Mouse (Mus musculus): ENCODE measurements around the gene Immp2l. TPM values are rescaled to one million over a fixed set of nuclear protein-coding genes. Genes with fewer than 3 reads are reported as not detected.

Gene Immp2l
- polyA plus RNA-seq, 1 experiment from 2014 or later: 8.1 TPM

DNA sequence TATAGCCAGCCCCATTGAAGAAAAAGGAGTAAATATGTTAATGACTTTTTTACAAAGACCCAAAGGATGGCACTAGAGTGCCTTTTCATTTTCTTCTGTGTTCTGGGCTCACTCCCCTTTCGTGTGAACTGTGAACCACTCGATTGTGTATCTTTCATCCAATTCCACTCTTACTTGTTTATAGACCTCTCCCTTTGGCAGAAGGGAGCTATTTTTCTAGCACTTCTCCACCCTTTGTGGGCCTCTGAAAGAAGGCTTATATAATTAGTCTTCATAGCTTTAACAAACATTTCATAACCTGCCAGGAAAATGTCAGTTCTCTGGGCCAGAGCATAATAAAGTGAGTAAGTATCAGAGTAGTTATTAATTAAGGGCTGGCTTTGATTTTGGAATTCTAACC is 327.4 kb downstream of the Immp2l start:
- WGBS: 71% methylated on average over 2 of the region's 2 CpGs
- Histone ChIP-seq H3K9ac (ENCODE audit: low read length) (no peak overlapping the region), H3K27ac (replicated peaks; ENCODE audit: low read depth, low read length) (no peak overlapping the region), H3K4me2 (ENCODE audit: low read depth, severe bottlenecking) (no peak overlapping the region), H3K4me1 (ENCODE audit: control insufficient read depth, insufficient read depth, low read length) (no peaks in the 10 kb centered on the region), H3K4me3 (ENCODE audit: low read depth, low read length) (no peak overlapping the region), H3K27me3 (ENCODE audit: control insufficient read depth, insufficient read depth, low read length) (no peaks in the 10 kb centered on the region), H3K36me3 (ENCODE audit: control insufficient read depth, insufficient read depth, low read length) (no peaks in the 10 kb centered on the region), H3K9me3 (ENCODE audit: control insufficient read depth, low read length) (no peaks in the 10 kb centered on the region)
- ATAC-seq (ENCODE audit: insufficient number of reproducible peaks, low FRiP score, low TSS enrichment, low read depth): no peak
- no peak for DNase-seq (ENCODE audit: low spot score)

GRCm38 (mm10) chr12:41354857-41355256 is 331.0 kb downstream of the Immp2l start:
- peak; percentile 67 for ATAC-seq (ENCODE audit: insufficient number of reproducible peaks, low FRiP score, low TSS enrichment, low read depth)
- 9% methylated on average over 1 of the region's 1 CpGs for WGBS

DNA sequence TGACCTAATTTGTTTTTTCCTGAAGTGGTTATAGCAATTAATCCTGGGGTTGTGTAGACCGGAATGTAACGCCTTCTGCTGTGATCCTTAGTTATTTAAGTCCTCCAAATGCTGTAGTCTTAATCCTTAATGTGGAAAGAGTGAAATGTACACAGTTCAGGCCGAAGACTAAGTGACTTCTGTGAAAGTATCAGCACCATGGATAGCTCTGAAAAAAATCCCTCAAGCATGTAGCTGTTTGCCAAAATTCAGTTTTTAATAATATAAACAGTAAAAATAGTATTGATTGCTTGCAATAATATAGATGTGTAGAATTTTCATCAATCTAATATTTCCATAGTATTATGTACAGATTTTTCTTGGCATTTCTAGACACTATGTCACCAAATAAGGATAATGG is 332.1 kb downstream of the Immp2l start:
- Histone ChIP-seq H3K27me3 (ENCODE audit: control insufficient read depth, insufficient read depth, low read length) (no peaks in the 10 kb centered on the region), H3K36me3 (ENCODE audit: control insufficient read depth, insufficient read depth, low read length) (no peaks in the 10 kb centered on the region), H3K4me2 (ENCODE audit: low read depth, severe bottlenecking) (no peak overlapping the region), H3K4me3 (ENCODE audit: low read depth, low read length) (no peak overlapping the region), H3K9me3 (ENCODE audit: control insufficient read depth, low read length) (no peaks in the 10 kb centered on the region), H3K9ac (ENCODE audit: low read length) (no peak overlapping the region), H3K4me1 (ENCODE audit: control insufficient read depth, insufficient read depth, low read length) (no peaks in the 10 kb centered on the region), H3K27ac (replicated peaks; ENCODE audit: low read depth, low read length) (no peak overlapping the region)
- DNase-seq (ENCODE audit: low spot score) (no peak), ATAC-seq (ENCODE audit: insufficient number of reproducible peaks, low FRiP score, low TSS enrichment, low read depth) (no peak)
- WGBS: 42% methylated on average over 3 of the region's 3 CpGs

More at GRCm38 (mm10) chr12:41354857-41355256, 331.0 kb downstream of the Immp2l start:
- H3K36me3 ChIP-seq (ENCODE audit: control insufficient read depth, insufficient read depth, low read length): no peaks in the 10 kb centered on the region
- H3K9ac ChIP-seq (ENCODE audit: low read length): no peak overlapping the region
- H3K27ac ChIP-seq (replicated peaks; ENCODE audit: low read depth, low read length): no peak overlapping the region
- no peaks in the 10 kb centered on the region for H3K9me3 ChIP-seq (ENCODE audit: control insufficient read depth, low read length)
- H3K4me2 ChIP-seq (ENCODE audit: low read depth, severe bottlenecking): no peak overlapping the region
- DNase-seq (ENCODE audit: low spot score): no peak
- H3K4me3 ChIP-seq (ENCODE audit: low read depth, low read length): no peak overlapping the region
- no peaks in the 10 kb centered on the region for H3K4me1 ChIP-seq (ENCODE audit: control insufficient read depth, insufficient read depth, low read length)
- no peaks in the 10 kb centered on the region for H3K27me3 ChIP-seq (ENCODE audit: control insufficient read depth, insufficient read depth, low read length)

DNA sequence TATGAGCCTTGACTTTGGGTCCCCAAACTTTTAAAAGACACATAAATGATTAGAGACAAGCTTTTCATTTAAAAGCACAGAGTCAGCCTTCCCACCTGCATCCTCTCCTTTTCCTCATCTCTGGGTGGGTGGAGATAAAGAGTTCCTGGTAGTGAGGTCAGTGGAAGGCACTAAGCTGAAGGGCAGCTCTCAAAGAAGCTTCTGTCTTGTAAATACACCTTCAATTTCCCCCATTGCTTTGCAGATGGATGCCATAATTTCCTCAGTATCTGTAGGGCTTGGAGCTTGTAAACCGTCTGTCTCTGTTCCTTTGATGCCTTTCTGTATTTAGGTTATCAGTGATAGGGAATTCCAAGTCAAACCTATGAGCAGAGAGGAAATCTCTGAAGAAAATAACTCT is 362.8 kb downstream of the Immp2l start:
- Histone ChIP-seq H3K9me3 (ENCODE audit: control insufficient read depth, low read length) (no peaks in the 10 kb centered on the region), H3K9ac (ENCODE audit: low read length) (no peak overlapping the region), H3K27me3 (ENCODE audit: control insufficient read depth, insufficient read depth, low read length) (no peaks in the 10 kb centered on the region), H3K4me2 (ENCODE audit: low read depth, severe bottlenecking) (no peak overlapping the region), H3K4me1 (ENCODE audit: control insufficient read depth, insufficient read depth, low read length) (no peaks in the 10 kb centered on the region), H3K27ac (replicated peaks; ENCODE audit: low read depth, low read length) (no peak overlapping the region), H3K4me3 (ENCODE audit: low read depth, low read length) (no peak overlapping the region), H3K36me3 (ENCODE audit: control insufficient read depth, insufficient read depth, low read length) (no peaks in the 10 kb centered on the region)
- DNase-seq (ENCODE audit: low spot score): no peak
- ATAC-seq (ENCODE audit: insufficient number of reproducible peaks, low FRiP score, low TSS enrichment, low read depth): no peak
- 63% methylated on average over 1 of the region's 1 CpGs for WGBS

GRCm38 (mm10) chr12:41394231-41394630 is 370.3 kb downstream of the Immp2l start:
- Histone ChIP-seq H3K27me3 (ENCODE audit: control insufficient read depth, insufficient read depth, low read length) (no peaks in the 10 kb centered on the region), H3K4me2 (ENCODE audit: low read depth, severe bottlenecking) (no peak overlapping the region), H3K36me3 (ENCODE audit: control insufficient read depth, insufficient read depth, low read length) (no peaks in the 10 kb centered on the region), H3K27ac (replicated peaks; ENCODE audit: low read depth, low read length) (no peak overlapping the region), H3K9ac (ENCODE audit: low read length) (no peak overlapping the region), H3K4me3 (ENCODE audit: low read depth, low read length) (no peak overlapping the region), H3K9me3 (ENCODE audit: control insufficient read depth, low read length) (no peaks in the 10 kb centered on the region), H3K4me1 (ENCODE audit: control insufficient read depth, insufficient read depth, low read length) (no peaks in the 10 kb centered on the region)
- ATAC-seq (ENCODE audit: insufficient number of reproducible peaks, low FRiP score, low TSS enrichment, low read depth): no peak
- no peak for DNase-seq (ENCODE audit: low spot score)

DNA sequence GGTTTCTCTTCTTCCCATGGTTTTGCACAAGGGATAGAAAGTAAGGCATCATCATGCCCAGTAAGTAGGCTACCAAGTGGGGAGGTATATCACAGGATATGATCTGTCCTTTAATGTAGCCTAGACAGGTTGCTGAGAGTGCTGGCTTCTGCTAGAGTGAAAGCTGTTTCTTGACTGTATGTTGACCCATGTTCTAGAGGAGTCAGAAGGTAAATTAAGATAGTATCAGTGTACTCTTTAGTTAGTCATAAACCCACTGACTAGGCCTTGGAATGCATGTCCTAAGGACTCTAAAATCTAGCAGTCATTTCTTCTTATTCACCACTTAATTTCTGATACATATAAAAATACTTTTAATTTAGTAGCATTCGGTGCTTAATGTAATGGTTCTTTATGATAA is 377.2 kb downstream of the Immp2l start:
- H3K9me3 ChIP-seq (ENCODE audit: control insufficient read depth, low read length): no peaks in the 10 kb centered on the region
- no peak for ATAC-seq (ENCODE audit: insufficient number of reproducible peaks, low FRiP score, low TSS enrichment, low read depth)
- H3K36me3 ChIP-seq (ENCODE audit: control insufficient read depth, insufficient read depth, low read length): no peaks in the 10 kb centered on the region
- H3K9ac ChIP-seq (ENCODE audit: low read length): no peak overlapping the region
- H3K4me3 ChIP-seq (ENCODE audit: low read depth, low read length): no peak overlapping the region
- no peaks in the 10 kb centered on the region for H3K27me3 ChIP-seq (ENCODE audit: control insufficient read depth, insufficient read depth, low read length)
- H3K27ac ChIP-seq (replicated peaks; ENCODE audit: low read depth, low read length): no peak overlapping the region
- no peaks in the 10 kb centered on the region for H3K4me1 ChIP-seq (ENCODE audit: control insufficient read depth, insufficient read depth, low read length)
- DNase-seq (ENCODE audit: low spot score): no peak
- 91% methylated on average over 1 of the region's 1 CpGs for WGBS
- no peak overlapping the region for H3K4me2 ChIP-seq (ENCODE audit: low read depth, severe bottlenecking)

- Histone ChIP-seq H3K4me2 (ENCODE audit: low read depth, severe bottlenecking) (no peak overlapping the region), H3K9me3 (ENCODE audit: control insufficient read depth, low read length) (no peaks in the 10 kb centered on the region), H3K4me1 (ENCODE audit: control insufficient read depth, insufficient read depth, low read length) (no peaks in the 10 kb centered on the region), H3K27me3 (ENCODE audit: control insufficient read depth, insufficient read depth, low read length) (no peaks in the 10 kb centered on the region), H3K27ac (replicated peaks; ENCODE audit: low read depth, low read length) (no peak overlapping the region), H3K36me3 (ENCODE audit: control insufficient read depth, insufficient read depth, low read length) (no peaks in the 10 kb centered on the region), H3K4me3 (ENCODE audit: low read depth, low read length) (no peak overlapping the region), H3K9ac (ENCODE audit: low read length) (no peak overlapping the region)
- 82% methylated on average over 3 of the region's 3 CpGs for WGBS
- no peak for ATAC-seq (ENCODE audit: insufficient number of reproducible peaks, low FRiP score, low TSS enrichment, low read depth)
- no peak for DNase-seq (ENCODE audit: low spot score)
Measured at GRCm38 (mm10) chr12:41401923-41402322, 378.0 kb downstream of the Immp2l start.

GRCm38 (mm10) chr12:41409431-41409830 is 385.5 kb downstream of the Immp2l start:
- peak; percentile 73 for ATAC-seq (ENCODE audit: insufficient number of reproducible peaks, low FRiP score, low TSS enrichment, low read depth)
- Histone ChIP-seq H3K27me3 (ENCODE audit: control insufficient read depth, insufficient read depth, low read length) (no peaks in the 10 kb centered on the region), H3K4me3 (ENCODE audit: low read depth, low read length) (no peak overlapping the region), H3K4me1 (ENCODE audit: control insufficient read depth, insufficient read depth, low read length) (0 out of 2 replicates have a peak, but pooled peaks cover 3% of the 10 kb centered on the region), H3K27ac (replicated peaks; ENCODE audit: low read depth, low read length) (peak overlapping the region; percentile 36; the same call in 1 of the 2 replicates), H3K4me2 (ENCODE audit: low read depth, severe bottlenecking) (no peak overlapping the region), H3K9me3 (ENCODE audit: control insufficient read depth, low read length) (no peaks in the 10 kb centered on the region), H3K36me3 (ENCODE audit: control insufficient read depth, insufficient read depth, low read length) (no peaks in the 10 kb centered on the region), H3K9ac (ENCODE audit: low read length) (no peak overlapping the region)
- DNase-seq (ENCODE audit: low spot score): peak; percentile 55
- WGBS: 24% methylated on average over 3 of the region's 3 CpGs

GRCm38 (mm10) chr12:41416635-41417034 is 392.7 kb downstream of the Immp2l start:
- no peak overlapping the region for H3K27ac ChIP-seq (replicated peaks; ENCODE audit: low read depth, low read length)
- H3K4me3 ChIP-seq (ENCODE audit: low read depth, low read length): no peak overlapping the region
- no peaks in the 10 kb centered on the region for H3K9me3 ChIP-seq (ENCODE audit: control insufficient read depth, low read length)
- H3K4me1 ChIP-seq (ENCODE audit: control insufficient read depth, insufficient read depth, low read length): no peaks in the 10 kb centered on the region
- DNase-seq (ENCODE audit: low spot score) (no peak), ATAC-seq (ENCODE audit: insufficient number of reproducible peaks, low FRiP score, low TSS enrichment, low read depth) (no peak)
- H3K9ac ChIP-seq (ENCODE audit: low read length): no peak overlapping the region
- no peak overlapping the region for H3K4me2 ChIP-seq (ENCODE audit: low read depth, severe bottlenecking)
- H3K36me3 ChIP-seq (ENCODE audit: control insufficient read depth, insufficient read depth, low read length): no peaks in the 10 kb centered on the region
- H3K27me3 ChIP-seq (ENCODE audit: control insufficient read depth, insufficient read depth, low read length): no peaks in the 10 kb centered on the region

Measured in limb, embryonic 11.5 days (tissue).